Mouse (Mus musculus) liver, postnatal 0 days (tissue): ENCODE measurements around the gene Ninj2.

Source experiments
- CTCF ChIP-seq: sonication (generic); IDR thresholded peaks from 2 replicates; pipeline ENCODE4 v1.5.1; 2016; ENCODE audit warnings: antibody characterized with exemption, low read depth
- EP300 ChIP-seq: IDR thresholded peaks from 2 replicates; pipeline ENCODE4 v1.6.1; 2016; ENCODE audit warnings: antibody characterized with exemption, low read depth, mild to moderate bottlenecking

- no peak for TF ChIP-seq CTCF
- TF ChIP-seq EP300, result peak; percentile 45; the same call in 1 of the 2 replicates
These were observed 79.3 kb downstream of the Ninj2 start for GRCm38 (mm10) chr6:120172294-120173017.
